Mouse (Mus musculus): ENCODE data around the gene Lrp2. TPM values are rescaled to one million over a fixed set of nuclear protein-coding genes. Genes with fewer than 3 reads are reported as not detected.

Lrp2 gene
- polyA plus RNA-seq, 1 experiment from 2014 or later, result 1.6 TPM

- H3K4me1 ChIP-seq (replicated peaks; ENCODE audit: control insufficient read depth, insufficient read depth, low read length), result no peaks in the 10 kb centered on the region
- H3K27ac ChIP-seq (ENCODE audit: low read depth, low read length), result no peak overlapping the region
- no peak overlapping the region for H3K4me3 ChIP-seq (ENCODE audit: low read depth, low read length)
- H3K9me3 ChIP-seq (ENCODE audit: control insufficient read depth), result no peaks in the 10 kb centered on the region
- ATAC-seq, result no peak
- no peaks in the 10 kb centered on the region for H3K27me3 ChIP-seq (replicated peaks; ENCODE audit: control insufficient read depth, insufficient read depth, low read length)
- H3K36me3 ChIP-seq (ENCODE audit: control insufficient read depth, insufficient read depth), result no peaks in the 10 kb centered on the region
- no peak overlapping the region for H3K9ac ChIP-seq (ENCODE audit: low read depth, low read length)
- no peak overlapping the region for H3K4me2 ChIP-seq (replicated peaks; ENCODE audit: low read depth)
- 95% methylated on average over 2 of the region's 2 CpGs for WGBS
- peak; percentile 36 for TF ChIP-seq CTCF (IDR thresholded peaks at IDR 0.05; ENCODE audit: low read depth)
Measured at GRCm38 (mm10) chr2:69520273-69520672, 65.6 kb downstream of the Lrp2 start.

- no peaks in the 10 kb centered on the region for H3K4me1 ChIP-seq (replicated peaks; ENCODE audit: control insufficient read depth, insufficient read depth, low read length)
- no peaks in the 10 kb centered on the region for H3K27me3 ChIP-seq (replicated peaks; ENCODE audit: control insufficient read depth, insufficient read depth, low read length)
- H3K4me3 ChIP-seq (ENCODE audit: low read depth, low read length), result no peak overlapping the region
- no peak overlapping the region for H3K4me2 ChIP-seq (replicated peaks; ENCODE audit: low read depth)
- no peak overlapping the region for H3K9ac ChIP-seq (ENCODE audit: low read depth, low read length)
- 44% methylated on average over 7 of the region's 7 CpGs for WGBS
- ATAC-seq, result no peak
- no peaks in the 10 kb centered on the region for H3K36me3 ChIP-seq (ENCODE audit: control insufficient read depth, insufficient read depth)
- H3K9me3 ChIP-seq (ENCODE audit: control insufficient read depth), result no peaks in the 10 kb centered on the region
- no peak overlapping the region for H3K27ac ChIP-seq (ENCODE audit: low read depth, low read length)
- TF ChIP-seq CTCF (IDR thresholded peaks at IDR 0.05; ENCODE audit: low read depth), result no peak
Measured at GRCm38 (mm10) chr2:69518307-69518706, 67.6 kb downstream of the Lrp2 start.

GRCm38 (mm10) chr2:69511766-69512165 is 74.1 kb downstream of the Lrp2 start:
- TF ChIP-seq CTCF (IDR thresholded peaks at IDR 0.05; ENCODE audit: low read depth), result no peak
- no peaks in the 10 kb centered on the region for H3K27me3 ChIP-seq (replicated peaks; ENCODE audit: control insufficient read depth, insufficient read depth, low read length)

GRCm38 (mm10) chr2:69500357-69500756 is 85.5 kb downstream of the Lrp2 start:
- WGBS, result 89% methylated on average over 9 of the region's 9 CpGs
- Histone ChIP-seq H3K4me1 (replicated peaks; ENCODE audit: control insufficient read depth, insufficient read depth, low read length) (no peaks in the 10 kb centered on the region), H3K9ac (ENCODE audit: low read depth, low read length) (no peak overlapping the region), H3K36me3 (ENCODE audit: control insufficient read depth, insufficient read depth) (no peaks in the 10 kb centered on the region), H3K4me2 (replicated peaks; ENCODE audit: low read depth) (no peak overlapping the region), H3K4me3 (ENCODE audit: low read depth, low read length) (no peak overlapping the region), H3K27me3 (replicated peaks; ENCODE audit: control insufficient read depth, insufficient read depth, low read length) (no peaks in the 10 kb centered on the region), H3K27ac (ENCODE audit: low read depth, low read length) (no peak overlapping the region), H3K9me3 (ENCODE audit: control insufficient read depth) (no peaks in the 10 kb centered on the region)
- no peak for TF ChIP-seq CTCF (IDR thresholded peaks at IDR 0.05; ENCODE audit: low read depth)
- no peak for ATAC-seq

More at GRCm38 (mm10) chr2:69511766-69512165, 74.1 kb downstream of the Lrp2 start:
- no peak overlapping the region for H3K4me3 ChIP-seq (ENCODE audit: low read depth, low read length)
- WGBS, result 88% methylated on average over 5 of the region's 5 CpGs
- H3K9ac ChIP-seq (ENCODE audit: low read depth, low read length), result no peak overlapping the region
- H3K4me1 ChIP-seq (replicated peaks; ENCODE audit: control insufficient read depth, insufficient read depth, low read length), result no peaks in the 10 kb centered on the region
- no peak overlapping the region for H3K4me2 ChIP-seq (replicated peaks; ENCODE audit: low read depth)
- no peak overlapping the region for H3K27ac ChIP-seq (ENCODE audit: low read depth, low read length)
- no peaks in the 10 kb centered on the region for H3K36me3 ChIP-seq (ENCODE audit: control insufficient read depth, insufficient read depth)
- H3K9me3 ChIP-seq (ENCODE audit: control insufficient read depth), result no peaks in the 10 kb centered on the region
- no peak for ATAC-seq

GRCm38 (mm10) chr2:69493130-69493529 is 92.7 kb downstream of the Lrp2 start:
- Histone ChIP-seq H3K27me3 (replicated peaks; ENCODE audit: control insufficient read depth, insufficient read depth, low read length) (no peaks in the 10 kb centered on the region), H3K4me2 (replicated peaks; ENCODE audit: low read depth) (no peak overlapping the region), H3K4me1 (replicated peaks; ENCODE audit: control insufficient read depth, insufficient read depth, low read length) (no peaks in the 10 kb centered on the region), H3K27ac (ENCODE audit: low read depth, low read length) (no peak overlapping the region), H3K9me3 (ENCODE audit: control insufficient read depth) (no peaks in the 10 kb centered on the region), H3K9ac (ENCODE audit: low read depth, low read length) (no peak overlapping the region), H3K4me3 (ENCODE audit: low read depth, low read length) (no peak overlapping the region), H3K36me3 (ENCODE audit: control insufficient read depth, insufficient read depth) (no peaks in the 10 kb centered on the region)
- TF ChIP-seq CTCF (IDR thresholded peaks at IDR 0.05; ENCODE audit: low read depth), result peak; percentile 73
- WGBS, result 86% methylated on average over 4 of the region's 4 CpGs
- ATAC-seq, result no peak

- H3K36me3 ChIP-seq (ENCODE audit: control insufficient read depth, insufficient read depth), result no peaks in the 10 kb centered on the region
- WGBS, result 91% methylated on average over 7 of the region's 7 CpGs
- no peak for TF ChIP-seq CTCF (IDR thresholded peaks at IDR 0.05; ENCODE audit: low read depth)
- H3K9me3 ChIP-seq (ENCODE audit: control insufficient read depth), result no peaks in the 10 kb centered on the region
- H3K4me2 ChIP-seq (replicated peaks; ENCODE audit: low read depth), result no peak overlapping the region
- ATAC-seq, result no peak
- H3K27ac ChIP-seq (ENCODE audit: low read depth, low read length), result no peak overlapping the region
- no peak overlapping the region for H3K4me3 ChIP-seq (ENCODE audit: low read depth, low read length)
- no peaks in the 10 kb centered on the region for H3K27me3 ChIP-seq (replicated peaks; ENCODE audit: control insufficient read depth, insufficient read depth, low read length)
- H3K9ac ChIP-seq (ENCODE audit: low read depth, low read length), result no peak overlapping the region
- H3K4me1 ChIP-seq (replicated peaks; ENCODE audit: control insufficient read depth, insufficient read depth, low read length), result no peaks in the 10 kb centered on the region
Measured at GRCm38 (mm10) chr2:69480965-69481364, 104.9 kb downstream of the Lrp2 start.

- 89% methylated on average over 7 of the region's 7 CpGs for WGBS
- Histone ChIP-seq H3K9me3 (ENCODE audit: control insufficient read depth) (no peaks in the 10 kb centered on the region), H3K4me3 (ENCODE audit: low read depth, low read length) (no peak overlapping the region), H3K36me3 (ENCODE audit: control insufficient read depth, insufficient read depth) (no peaks in the 10 kb centered on the region), H3K9ac (ENCODE audit: low read depth, low read length) (no peak overlapping the region), H3K4me2 (replicated peaks; ENCODE audit: low read depth) (no peak overlapping the region), H3K27me3 (replicated peaks; ENCODE audit: control insufficient read depth, insufficient read depth, low read length) (no peaks in the 10 kb centered on the region), H3K27ac (ENCODE audit: low read depth, low read length) (no peak overlapping the region), H3K4me1 (replicated peaks; ENCODE audit: control insufficient read depth, insufficient read depth, low read length) (no peaks in the 10 kb centered on the region)
- ATAC-seq, result no peak
- TF ChIP-seq CTCF (IDR thresholded peaks at IDR 0.05; ENCODE audit: low read depth), result no peak
Measured at GRCm38 (mm10) chr2:69479859-69480258, 106.0 kb downstream of the Lrp2 start.
